Mouse (Mus musculus): Measurements from ENCODE around the gene Dnase1. TPM values are rescaled to one million over a fixed set of nuclear protein-coding genes. Genes with fewer than 3 reads are reported as not detected.

Gene Dnase1
- total and polyA plus RNA-seq, 3 experiments = 0.81 to 7.7 TPM; not detected in 1

DNA sequence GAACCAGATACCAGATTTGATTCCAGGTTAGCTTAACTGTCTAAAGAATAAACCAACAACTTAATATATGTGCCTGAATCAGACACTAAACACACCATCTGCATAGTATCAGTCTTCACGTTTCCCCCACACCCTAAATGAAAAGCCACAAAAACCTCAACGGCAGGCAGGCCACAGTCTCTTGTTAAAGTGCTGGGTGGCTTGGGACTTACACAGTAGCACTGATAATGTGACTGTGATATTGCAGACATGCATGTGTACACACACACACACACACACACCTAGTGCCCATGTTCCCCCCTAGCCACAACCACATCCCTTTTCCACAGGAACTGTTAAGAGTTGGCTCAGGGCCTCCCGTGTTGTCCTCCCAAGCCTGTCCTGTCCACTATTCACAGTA is 38.1 kb downstream of the Dnase1 start:
- Histone ChIP-seq H3K27ac (ENCODE audit: control insufficient read depth, low read depth, low read length) (peak overlapping the region; percentile 24), H3K4me3 (ENCODE audit: control insufficient read depth in 1 of 2, insufficient read depth in 1 of 2, low read depth in 2 of 2, low read length in 2 of 2) (no peak overlapping the region; a peak in 1 of 4 replicates), H3K36me3 (ENCODE audit: control insufficient read depth in 1 of 2, insufficient read depth in 2 of 2, low read length in 2 of 2) (peaks cover 0 to 37% of the 10 kb centered on the region in 2 experiments; a peak in 2 of 4 replicates), H3K4me1 (ENCODE audit: control insufficient read depth in 1 of 2, insufficient read depth in 2 of 2, low read length in 2 of 2) (peaks cover 11 to 33% of the 10 kb centered on the region in 2 experiments), H3K79me2 (ENCODE audit: control insufficient read depth, insufficient read depth, low read length, poor library complexity) (peaks cover 39% of the 10 kb centered on the region), H3K9ac (ENCODE audit: control insufficient read depth, low read depth, low read length, poor library complexity, severe bottlenecking) (no peak overlapping the region), H3K27me3 (ENCODE audit: control insufficient read depth in 1 of 2, insufficient read depth in 2 of 2, low read length in 2 of 2) (no peaks in the 10 kb centered on the region), H3K9me3 (replicated peaks; ENCODE audit: insufficient read depth, low read length) (no peaks in the 10 kb centered on the region)
- DNase-seq (ENCODE audit: low read depth, low spot score) = peak; percentile 90
- TF ChIP-seq POLR2AphosphoS2 (IDR thresholded peaks at IDR 0.05; ENCODE audit: low read length) = no peak
- TF ChIP-seq BHLHE40 (IDR thresholded peaks at IDR 0.05; ENCODE audit: borderline replicate concordance, low read depth, low read length) = peak; percentile 96
- TF ChIP-seq CHD1 (IDR thresholded peaks at IDR 0.05; ENCODE audit: low read depth, low read length) = no peak
- TF ChIP-seq SMC3 (IDR thresholded peaks at IDR 0.05; ENCODE audit: low read depth, low read length) = no peak
- no peak for TF ChIP-seq MAZ (IDR thresholded peaks at IDR 0.05; ENCODE audit: low read depth, low read length)
- TF ChIP-seq ETS1 (IDR thresholded peaks at IDR 0.05; ENCODE audit: low read depth, low read length) = peak; percentile 81
- TF ChIP-seq JUND (IDR thresholded peaks at IDR 0.05; ENCODE audit: low read depth, low read length) = no peak
- peak; percentile 47 for TF ChIP-seq HCFC1 (IDR thresholded peaks at IDR 0.05; ENCODE audit: low read depth, low read length)
- TF ChIP-seq MAX (IDR thresholded peaks at IDR 0.05; ENCODE audit: low read length) = peak; percentile 59; the same call in 1 of the 2 replicates
- no peak for TF ChIP-seq CTCF (IDR thresholded peaks at IDR 0.05 in 2 of 3, conservative IDR thresholded peaks at IDR 0.05 in 1 of 3; ENCODE audit: control insufficient read depth in 1 of 3, insufficient read depth in 1 of 3, low read depth in 2 of 3, low read length in 3 of 3, poor library complexity in 1 of 3, severe bottlenecking in 1 of 3)
- no peak; the same call in 1 of the 2 replicates for TF ChIP-seq ZNF384 (IDR thresholded peaks at IDR 0.05; ENCODE audit: low read depth, low read length)
- TF ChIP-seq GATA1 (IDR thresholded peaks at IDR 0.05; ENCODE audit: low read depth, low read length) = peak; percentile 82
- no peak for TF ChIP-seq GABPA (IDR thresholded peaks at IDR 0.05; ENCODE audit: low read depth, low read length)
- TF ChIP-seq ZC3H11A (IDR thresholded peaks at IDR 0.05; ENCODE audit: low read depth, low read length) = no peak
- TF ChIP-seq TBP (IDR thresholded peaks at IDR 0.05; ENCODE audit: low read depth, low read length) = no peak
- peak; percentile 83; the same call in 1 of the 2 replicates for TF ChIP-seq MAFK (IDR thresholded peaks at IDR 0.05; ENCODE audit: borderline replicate concordance, low read depth, low read length)
- peak; percentile 68; the same call in 1 of the 2 replicates for TF ChIP-seq MXI1 (IDR thresholded peaks at IDR 0.05; ENCODE audit: low read depth, low read length)
- TF ChIP-seq MYC (IDR thresholded peaks at IDR 0.05; ENCODE audit: low read depth, low read length) = peak; percentile 69; the same call in 1 of the 2 replicates
- TF ChIP-seq CHD2 (IDR thresholded peaks at IDR 0.05; ENCODE audit: low read length) = no peak
- TF ChIP-seq RAD21 (IDR thresholded peaks at IDR 0.05; ENCODE audit: low read depth, low read length) = no peak
- no peak for TF ChIP-seq MEF2A (IDR thresholded peaks at IDR 0.05; ENCODE audit: extremely low read depth, insufficient replicate concordance, low read depth, low read length, poor library complexity, severe bottlenecking)
- peak; percentile 72 for TF ChIP-seq SIN3A (IDR thresholded peaks at IDR 0.05; ENCODE audit: low read length)
- TF ChIP-seq MYB (IDR thresholded peaks at IDR 0.05; ENCODE audit: low read depth, low read length) = peak; percentile 65
- no peak for TF ChIP-seq NELFE (IDR thresholded peaks at IDR 0.05; ENCODE audit: low read depth, low read length)
- TF ChIP-seq E2F4 (IDR thresholded peaks at IDR 0.05; ENCODE audit: borderline replicate concordance, low read depth, low read length) = no peak
- no peak for TF ChIP-seq POLR2AphosphoS5 (IDR thresholded peaks at IDR 0.05; ENCODE audit: borderline replicate concordance, low read depth, low read length)
- no peak for TF ChIP-seq USF1 (IDR thresholded peaks at IDR 0.05; ENCODE audit: low read depth, low read length)
- TF ChIP-seq TCF12 (IDR thresholded peaks at IDR 0.05; ENCODE audit: low read depth, low read length) = peak; percentile 89
- peak; percentile 91 for TF ChIP-seq EP300 (IDR thresholded peaks at IDR 0.05; ENCODE audit: low read depth in 1 of 2, low read length in 2 of 2)
- peak; percentile 84 for TF ChIP-seq TAL1 (IDR thresholded peaks at IDR 0.05; ENCODE audit: low read length)
- TF ChIP-seq RCOR1 (IDR thresholded peaks at IDR 0.05; ENCODE audit: low read depth, low read length) = peak; percentile 99
- no peak for TF ChIP-seq ZMIZ1 (IDR thresholded peaks at IDR 0.05; ENCODE audit: low read depth, low read length)
- no peak for TF ChIP-seq USF2 (IDR thresholded peaks at IDR 0.05; ENCODE audit: borderline replicate concordance in 1 of 2, insufficient read depth in 1 of 2, low read depth in 1 of 2, low read length in 2 of 2)
- TF ChIP-seq UBTF (IDR thresholded peaks at IDR 0.05; ENCODE audit: borderline replicate concordance, insufficient read depth, low read depth, low read length) = no peak
- TF ChIP-seq KAT2A (conservative IDR thresholded peaks at IDR 0.05; ENCODE audit: low read depth, low read length) = no peak
- no peak for TF ChIP-seq ZKSCAN1 (IDR thresholded peaks at IDR 0.05; ENCODE audit: low read depth, low read length)
- no peak for TF ChIP-seq ELF1 (IDR thresholded peaks at IDR 0.05; ENCODE audit: low read depth, low read length)
- no peak for TF ChIP-seq POLR2A (IDR thresholded peaks at IDR 0.05; ENCODE audit: control insufficient read depth in 1 of 2, insufficient read depth in 1 of 2, low read depth in 1 of 2, low read length in 2 of 2, poor library complexity in 1 of 2)
